Mouse (Mus musculus) c-Kit-positive CD71-positive TER-119-positive erythroid progenitor cells, embryonic 14.5 days (primary cell): ENCODE data around the gene Tet3.

Experiments used
- DNase-seq: peaks from one replicate; pipeline ENCODE4 v3.0.0-alpha.2; 2013; ENCODE audit warnings: low spot score

Gene Tet3

DNA sequence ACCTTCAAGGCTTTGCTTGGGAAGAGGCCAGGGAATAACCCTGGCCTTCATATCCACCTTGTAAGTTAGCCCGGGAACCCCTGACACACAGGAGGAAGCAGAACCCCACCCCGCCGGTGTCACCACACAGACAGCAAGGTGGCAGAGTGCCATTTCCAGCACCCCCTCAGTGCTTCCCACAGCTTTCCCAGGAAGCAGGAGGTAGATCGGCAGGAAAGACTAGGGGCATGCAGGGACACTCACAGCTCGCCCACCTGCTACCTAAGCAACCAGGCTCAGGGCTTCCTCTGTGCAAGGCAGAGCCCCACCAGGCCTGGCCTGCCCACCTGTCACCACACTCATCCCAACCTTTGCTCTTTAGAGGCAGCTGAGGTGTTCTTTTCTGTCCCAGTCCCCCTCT, 19.1 kb downstream of the Tet3 start:
- DNase-seq: no peak

DNA sequence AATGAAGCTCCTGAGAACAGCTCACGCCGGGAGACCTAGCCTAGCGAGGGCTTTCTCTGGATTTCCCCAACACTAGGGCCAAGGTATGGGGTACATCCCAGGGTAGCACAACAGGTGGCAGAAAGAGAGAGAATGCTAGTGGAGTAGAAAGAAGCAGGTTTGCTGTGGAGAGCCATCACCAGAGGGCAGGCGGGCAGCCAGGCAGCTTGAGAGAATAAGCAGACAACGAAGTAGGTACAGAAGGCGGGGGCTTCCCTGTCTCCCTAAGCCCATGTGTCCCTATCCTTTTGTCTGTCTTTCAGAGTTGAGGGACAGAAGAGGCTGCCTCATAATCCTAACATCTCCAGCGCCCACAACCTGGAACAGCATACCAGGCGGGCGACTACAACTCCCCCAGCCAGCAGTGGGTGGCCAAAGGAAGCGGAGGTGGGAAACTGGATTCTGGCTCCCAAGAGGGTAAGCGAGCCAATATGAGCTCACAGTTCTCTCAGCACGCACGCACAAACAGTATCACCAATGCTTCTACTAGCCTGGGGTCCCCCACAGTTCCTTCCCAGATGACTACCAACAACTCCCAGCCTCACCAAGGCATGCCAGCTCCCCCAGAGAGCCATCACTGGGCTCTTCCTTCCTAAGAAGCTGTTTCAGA, 19.6 kb downstream of the Tet3 start:
- DNase-seq: no peak

DNA sequence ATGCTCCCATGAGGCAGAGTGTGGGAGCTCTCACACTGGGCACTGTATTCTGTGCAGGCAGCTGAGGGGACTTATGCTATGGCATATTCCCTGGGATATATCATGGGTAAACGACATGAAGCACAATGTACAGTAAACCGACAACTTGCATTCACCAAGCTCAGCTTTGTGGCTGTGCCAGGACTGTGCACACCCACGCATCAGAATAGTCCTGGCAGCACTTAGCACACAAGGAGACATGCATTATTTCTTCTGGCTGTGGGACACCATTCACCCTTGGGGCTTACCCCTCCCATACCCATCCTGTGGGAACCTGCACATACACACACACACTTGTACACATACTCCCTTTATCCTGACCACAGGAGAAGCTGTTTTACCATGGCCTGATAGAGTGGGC, 20.3 kb downstream of the Tet3 start:
- no peak for DNase-seq

DNA sequence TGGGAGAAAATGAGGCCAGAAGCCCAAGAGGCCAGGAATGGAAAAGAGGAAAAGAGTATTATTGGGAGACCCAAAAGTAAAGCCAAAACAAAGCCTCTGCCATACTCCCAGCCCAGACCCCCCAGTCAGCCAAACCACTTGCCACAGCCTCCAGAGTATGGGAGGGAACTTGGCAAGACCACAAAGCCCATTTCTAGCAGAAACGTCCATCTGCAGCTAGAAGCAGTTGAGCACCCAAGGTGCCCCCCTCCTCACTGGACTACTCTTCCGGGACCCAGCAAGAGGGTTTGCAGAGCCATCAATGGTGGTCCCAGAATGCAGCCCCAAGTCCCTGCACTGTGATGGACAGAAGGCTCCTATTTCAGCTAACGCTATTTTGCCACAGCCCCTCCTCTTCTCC, 21.1 kb downstream of the Tet3 start:
- no peak for DNase-seq

DNA sequence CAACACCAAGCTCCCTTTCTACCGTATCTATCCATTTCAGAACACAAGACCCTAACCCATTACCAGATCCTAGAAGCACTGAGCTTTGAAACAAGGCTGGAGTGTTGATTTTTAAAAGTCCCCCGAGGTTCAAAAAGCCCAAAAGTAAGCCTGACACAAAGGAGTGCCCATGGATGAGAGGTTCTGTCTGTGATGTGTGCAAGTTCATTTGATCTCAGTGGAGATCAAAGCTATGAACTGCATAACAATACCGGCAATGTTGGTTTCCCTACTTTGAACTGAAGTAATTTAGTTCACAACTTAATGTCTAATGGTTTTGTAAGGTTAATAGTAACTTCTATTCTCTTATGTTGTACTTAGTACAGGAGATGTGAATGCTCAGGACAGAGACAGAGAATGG, 21.7 kb downstream of the Tet3 start:
- DNase-seq: no peak

DNA sequence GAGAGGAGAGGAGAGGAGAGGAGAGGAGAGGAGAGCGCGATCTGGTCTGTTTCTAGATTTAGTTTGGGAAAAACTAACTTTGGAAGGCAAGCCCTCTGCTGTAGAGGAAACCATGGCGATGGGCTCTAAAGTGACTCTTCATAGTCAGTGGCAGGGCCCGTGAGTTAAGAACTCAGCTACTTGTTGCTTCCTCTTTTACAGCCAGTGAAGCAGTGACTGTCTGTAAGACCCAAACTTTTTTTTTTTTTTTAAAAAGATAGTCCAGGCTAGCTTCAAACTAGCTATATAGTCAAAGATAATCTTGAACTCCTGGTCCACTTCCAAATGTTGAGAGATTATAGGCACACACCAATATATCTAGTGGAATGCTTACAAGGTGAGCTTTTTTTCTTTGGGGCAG, 22.3 kb downstream of the Tet3 start:
- no peak for DNase-seq

DNA sequence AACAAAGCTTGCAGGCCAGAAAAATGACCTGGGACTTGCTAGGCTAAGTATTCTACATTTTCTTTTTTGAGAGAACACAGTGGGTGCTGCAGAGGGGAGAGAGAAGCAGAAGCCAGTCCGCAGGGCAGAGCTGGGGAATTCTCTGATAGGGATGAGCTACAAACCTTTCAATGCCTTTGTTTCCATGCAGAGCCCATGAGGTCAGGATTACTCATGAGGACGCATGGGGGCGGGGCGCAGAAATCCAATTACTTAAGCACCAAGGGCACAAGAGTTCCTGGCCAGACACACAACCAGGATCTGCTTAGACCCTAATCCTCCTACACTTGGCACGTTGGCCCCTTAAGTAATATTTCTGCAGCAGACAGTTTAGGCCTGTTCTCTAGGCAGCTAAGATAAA, 23.7 kb downstream of the Tet3 start:
- DNase-seq: no peak

DNA sequence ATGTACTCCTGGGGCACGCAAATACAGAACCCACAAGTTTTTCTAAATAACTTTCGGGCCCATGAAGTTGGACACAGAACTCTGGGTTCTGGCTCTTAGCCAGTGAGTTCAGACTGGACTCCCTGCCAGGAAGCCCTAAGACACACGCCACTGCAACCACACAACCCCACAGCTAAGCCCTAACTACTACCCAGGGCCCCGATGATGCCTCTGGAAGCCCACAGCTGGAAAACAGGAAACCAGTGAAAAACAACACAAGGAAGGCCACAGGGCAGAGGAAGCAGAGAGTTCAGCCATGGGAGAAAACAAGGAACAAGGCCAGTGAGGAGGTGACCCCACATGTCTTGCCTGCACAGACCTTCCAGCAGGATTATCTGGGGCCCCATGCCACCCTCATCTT, 25.3 kb downstream of the Tet3 start:
- DNase-seq: no peak

DNA sequence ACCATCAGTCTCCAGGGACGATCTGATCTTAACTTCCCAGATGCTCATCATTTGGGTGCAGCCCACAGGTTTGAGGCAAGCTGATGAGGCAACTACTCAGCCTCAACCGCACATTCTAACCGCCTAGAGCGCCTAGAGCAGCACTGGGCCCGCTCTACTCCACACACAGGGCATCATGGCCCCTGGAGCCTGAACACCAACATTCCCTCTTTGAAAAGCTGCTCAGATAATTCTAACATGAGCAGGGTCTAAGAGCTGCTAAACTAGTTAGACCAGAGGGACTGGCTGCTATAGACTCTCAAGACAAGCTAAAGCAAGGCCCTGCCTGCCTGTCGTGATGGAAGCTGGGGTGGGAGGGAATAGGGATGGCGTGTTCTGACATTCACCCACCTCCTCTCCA, 25.9 kb downstream of the Tet3 start:
- no peak for DNase-seq

DNA sequence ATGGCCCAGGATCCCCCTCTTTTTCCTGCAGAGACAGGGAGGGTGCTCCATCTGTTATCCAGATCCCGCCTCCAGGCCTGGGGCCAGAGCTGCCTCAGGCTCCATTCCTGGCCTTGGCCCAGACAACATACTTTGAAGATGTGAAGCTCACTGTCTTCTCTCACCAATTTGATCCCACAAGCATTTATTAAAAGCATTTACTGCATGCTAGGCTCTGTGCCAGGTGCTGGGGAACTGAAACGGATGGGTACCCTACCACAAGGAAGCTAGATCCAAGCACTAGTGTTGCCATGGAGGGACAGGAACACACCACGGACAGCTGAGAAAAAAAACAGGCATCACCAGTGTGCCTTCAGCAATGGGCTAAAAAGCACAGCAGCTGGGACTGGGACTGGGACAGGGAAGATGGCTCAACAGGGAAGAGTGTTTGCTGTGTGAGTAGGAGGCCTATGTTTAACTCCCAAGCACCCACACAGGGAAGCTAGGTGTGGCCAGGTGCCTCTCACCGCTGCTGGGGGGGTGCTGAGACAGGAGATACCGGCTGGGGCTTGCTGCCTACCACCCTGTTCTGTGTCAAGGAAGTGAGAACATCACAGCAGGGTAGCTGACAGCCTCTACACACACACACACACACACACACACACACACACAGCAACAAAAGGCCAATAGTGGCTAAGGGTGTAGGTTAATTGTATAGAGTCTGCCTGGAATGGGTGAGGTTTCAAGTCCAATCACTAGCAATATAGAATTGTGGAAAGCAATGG, 30.7 kb downstream of the Tet3 start:
- no peak for DNase-seq

DNA sequence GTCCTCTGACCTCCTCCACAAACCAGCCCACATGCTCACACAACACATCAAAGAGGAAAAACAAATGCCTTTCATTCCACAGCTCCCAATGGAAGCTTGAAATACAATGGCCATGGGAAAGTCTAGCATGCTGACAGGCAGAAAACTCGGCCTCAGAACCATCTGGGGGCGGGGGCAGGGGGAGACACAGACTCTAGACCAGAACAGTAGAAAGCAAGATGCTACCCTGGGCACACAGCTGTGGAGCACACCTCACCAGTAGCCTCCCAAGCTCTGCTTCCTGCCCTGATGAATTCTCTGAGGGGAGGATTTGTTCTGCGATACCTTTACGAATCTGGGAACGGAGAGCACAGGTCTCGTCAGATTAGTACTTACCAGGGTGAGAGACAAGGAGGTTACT, 31.4 kb downstream of the Tet3 start:
- no peak for DNase-seq

DNA sequence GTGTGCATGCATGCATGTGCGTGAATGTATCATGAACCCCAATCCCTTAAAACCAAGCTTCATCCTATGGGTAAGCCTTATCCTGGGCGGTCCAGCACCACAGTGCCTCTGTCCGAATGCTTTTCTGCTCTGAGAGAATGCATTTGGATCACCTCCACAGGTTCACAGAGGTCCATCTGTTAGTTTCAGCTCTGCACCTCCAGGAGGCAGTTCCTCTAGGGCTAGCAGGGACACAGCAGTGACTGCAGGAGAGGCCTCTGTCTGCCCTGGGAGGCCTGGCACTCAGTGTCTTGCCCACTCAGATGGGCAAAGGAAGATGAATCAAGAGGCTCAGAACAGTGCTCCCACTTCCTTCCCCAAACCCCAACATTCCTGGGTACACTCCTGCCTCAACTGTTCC, 32.3 kb downstream of the Tet3 start:
- DNase-seq: no peak

DNA sequence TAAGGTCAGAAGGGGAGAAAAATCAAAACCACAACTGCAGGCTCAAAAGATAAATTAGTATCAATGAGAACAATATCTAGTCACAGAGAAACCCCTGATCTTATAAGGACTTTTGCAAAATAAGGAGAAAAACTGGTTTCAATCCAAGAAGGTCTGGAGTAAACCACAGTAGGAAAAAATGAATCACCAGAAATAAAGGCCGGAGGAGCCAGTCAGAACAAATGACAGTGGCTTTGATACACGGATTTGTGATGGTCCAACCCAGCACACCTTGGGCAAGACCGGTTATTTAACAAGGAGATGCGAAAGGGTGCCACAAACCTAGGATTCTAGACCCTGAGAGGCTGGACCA, 34.9 kb downstream of the Tet3 start:
- DNase-seq: no peak

DNA sequence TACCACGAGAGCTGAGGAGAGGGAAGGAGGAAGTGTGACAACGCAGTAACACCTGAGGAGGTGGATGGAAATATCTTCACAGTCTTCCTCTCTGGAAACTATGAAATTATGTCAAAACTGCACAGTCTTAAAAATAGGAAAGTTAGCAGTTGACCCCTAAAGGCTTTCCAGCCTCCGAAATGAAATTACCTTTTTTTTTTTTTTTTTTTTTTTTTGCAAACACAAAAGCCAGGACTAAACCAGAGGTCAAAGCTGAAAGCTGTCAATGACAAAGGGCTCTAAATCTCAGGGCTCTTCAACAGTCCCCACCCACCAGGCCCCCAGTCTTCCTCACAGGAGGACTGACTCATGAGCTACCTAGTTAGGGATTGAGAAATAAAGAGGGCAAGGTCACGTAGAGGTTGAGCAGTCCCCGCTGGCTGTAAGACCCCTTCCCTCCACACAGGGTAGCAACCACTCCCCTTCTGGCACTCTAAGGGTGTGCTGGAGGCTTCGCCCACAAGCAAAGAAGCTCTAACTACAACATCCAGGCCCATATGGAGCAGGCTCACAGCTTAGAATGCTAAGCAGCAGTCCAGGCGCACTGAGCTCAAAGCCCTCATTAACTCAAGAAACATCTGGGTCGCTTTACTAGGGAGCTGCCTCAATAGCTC, 35.4 kb downstream of the Tet3 start:
- DNase-seq: no peak

DNA sequence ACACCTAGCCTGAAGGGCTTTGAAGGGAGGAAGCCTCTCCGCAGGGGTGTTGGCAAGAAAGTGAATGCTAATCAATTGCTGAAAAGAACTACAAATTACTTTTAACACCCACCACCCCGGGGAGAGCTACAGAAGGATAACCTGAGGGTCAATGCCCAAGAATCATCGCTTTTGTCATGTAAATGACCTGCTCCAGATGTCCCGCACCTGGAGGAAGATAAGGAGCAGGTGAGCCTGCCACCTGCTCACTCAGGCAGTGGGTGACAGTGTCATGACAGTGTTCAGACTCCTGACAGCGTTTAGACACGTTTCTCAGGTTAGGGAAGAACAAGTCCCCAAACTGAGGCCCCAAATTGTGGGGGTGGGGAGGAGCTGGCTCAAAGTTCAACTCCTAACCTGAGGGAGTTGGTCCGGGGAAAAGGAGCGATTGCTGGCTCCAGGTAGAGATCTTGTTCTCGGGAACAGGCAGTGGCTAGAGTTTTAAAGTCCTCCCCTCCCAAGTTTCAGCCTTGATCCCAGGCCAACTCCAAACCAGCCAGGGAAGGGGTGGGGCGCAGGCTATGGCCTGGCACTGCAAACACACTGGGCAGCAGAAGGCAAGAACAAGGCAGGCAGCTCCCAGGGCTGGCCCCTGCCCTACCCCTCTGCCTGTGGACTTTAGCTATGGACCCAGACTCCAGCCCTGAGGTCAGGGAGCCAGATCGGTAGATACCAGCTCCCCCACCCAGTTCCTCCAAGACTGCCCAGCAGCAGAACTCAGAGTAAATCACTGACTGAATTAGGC, 36.8 kb downstream of the Tet3 start:
- DNase-seq: no peak

DNA sequence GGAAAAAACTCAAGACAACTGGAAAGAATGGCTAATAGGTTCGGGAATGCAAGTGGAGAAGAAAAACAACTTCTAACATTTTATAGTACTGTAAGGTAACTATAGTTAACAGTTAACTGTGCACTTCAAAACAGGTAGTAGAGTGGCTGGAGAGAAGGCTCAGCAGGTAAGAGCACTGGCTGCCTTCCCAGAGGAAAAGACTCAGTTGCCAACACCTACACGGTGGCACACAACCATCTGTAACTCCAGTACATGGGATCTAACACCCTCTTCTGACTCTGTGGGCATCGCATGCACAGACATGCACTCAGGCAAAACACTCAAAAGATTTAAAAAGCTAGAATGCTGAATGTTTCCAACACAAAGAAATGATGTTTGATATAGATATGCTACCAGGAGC, 39.4 kb downstream of the Tet3 start:
- no peak for DNase-seq

DNA sequence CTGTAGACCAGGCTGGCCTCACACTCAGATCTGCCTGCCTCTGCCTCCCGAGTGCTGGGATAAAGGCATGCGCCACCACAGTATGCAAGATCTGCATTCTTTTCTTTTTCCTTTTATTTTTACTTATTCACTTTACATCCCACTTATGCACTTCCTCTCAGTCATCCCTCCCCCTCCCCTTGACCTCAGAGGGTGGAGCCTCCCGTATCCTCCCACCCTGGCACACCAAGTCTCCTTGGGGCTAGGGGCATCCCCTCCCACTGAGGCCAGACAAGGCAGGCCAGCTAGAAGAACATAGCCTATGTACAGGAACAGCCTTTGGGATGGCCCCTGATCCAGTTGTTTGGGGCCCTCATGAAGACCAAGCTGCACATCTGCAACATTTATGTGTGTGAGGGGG, 41.4 kb downstream of the Tet3 start:
- no peak for DNase-seq

DNA sequence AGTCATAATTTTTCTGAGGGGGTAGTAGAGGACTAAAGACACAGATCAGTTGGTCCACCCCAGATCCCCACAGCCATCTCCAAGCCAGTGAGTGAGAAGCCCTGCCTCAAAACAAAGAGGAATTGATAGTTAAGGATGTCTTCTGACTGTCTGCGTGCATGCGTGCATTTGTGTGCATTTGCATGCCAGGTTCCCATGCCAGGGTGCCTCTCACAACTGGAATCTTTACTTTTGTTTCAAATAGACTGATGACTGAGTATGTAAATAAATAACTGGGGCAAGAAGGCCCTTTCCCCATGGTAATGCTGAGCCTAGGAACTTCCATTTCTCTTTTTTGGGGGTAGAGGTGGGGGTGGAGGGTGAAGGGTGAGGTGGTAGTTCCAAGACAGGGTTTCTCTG, 41.8 kb downstream of the Tet3 start:
- no peak for DNase-seq

DNA sequence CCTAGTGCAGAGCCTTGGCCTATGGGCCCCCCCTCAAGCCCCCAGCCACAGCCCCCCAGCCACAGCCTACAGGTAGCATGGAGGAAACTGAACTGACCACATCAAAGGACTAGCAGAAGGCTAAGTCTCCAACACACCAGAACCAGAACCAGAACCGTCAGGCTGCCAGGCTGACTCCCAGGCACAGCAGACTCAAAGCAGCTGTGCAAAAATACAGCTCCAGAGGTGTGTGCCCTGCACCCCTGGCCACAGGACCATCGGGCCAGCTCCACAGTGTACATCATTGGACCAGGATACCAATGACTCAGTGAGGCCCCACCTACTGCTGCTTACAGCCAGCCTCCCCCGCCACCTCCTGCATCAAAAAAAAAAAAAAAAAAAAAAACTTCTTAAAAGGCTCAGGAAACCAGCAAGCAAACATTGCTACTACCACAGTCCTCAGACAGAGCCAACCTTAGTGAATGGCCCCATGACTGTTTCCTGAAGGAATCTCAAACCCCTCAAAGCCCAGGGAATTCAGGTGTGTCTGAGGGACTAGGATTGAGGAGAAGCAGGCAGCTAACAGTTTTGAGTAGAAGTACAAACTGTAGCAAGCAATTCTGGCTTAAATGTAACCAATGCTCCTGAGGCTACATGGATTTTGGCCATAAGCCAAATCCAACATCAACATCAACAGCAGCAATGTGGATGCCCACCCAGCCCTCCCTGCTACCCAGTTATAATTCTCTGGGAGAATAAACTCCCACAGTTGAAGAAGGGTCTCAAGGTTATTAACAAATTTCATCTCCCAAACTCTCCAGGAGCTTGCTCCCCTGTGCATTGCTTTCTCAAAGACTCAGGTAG, 42.4 kb downstream of the Tet3 start:
- DNase-seq: no peak

DNA sequence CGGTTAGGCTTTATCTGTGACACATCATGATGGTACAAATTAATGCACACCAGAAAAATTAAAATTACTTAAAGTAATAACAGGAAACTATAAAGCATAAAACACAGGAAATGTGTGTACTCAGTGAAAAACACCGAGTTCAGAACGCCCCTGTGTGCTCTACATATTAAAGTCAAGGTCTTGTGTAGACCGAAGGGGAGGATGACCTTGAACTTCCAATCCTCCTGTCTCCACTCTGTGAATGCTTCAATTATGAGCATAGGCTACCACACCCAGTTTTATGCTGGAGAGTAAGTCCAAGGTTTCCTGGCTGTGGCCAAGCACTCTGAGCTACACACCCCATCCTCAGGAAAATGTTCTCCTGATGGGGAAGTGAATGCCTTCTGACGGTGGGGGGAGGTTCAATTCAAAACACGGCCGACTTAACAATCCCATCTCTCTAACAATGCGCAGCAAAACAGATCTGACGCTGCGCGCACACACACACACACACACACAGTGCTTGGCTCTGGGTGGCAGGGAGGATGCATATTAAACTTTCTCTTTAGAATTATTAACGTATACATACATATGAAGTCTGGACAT, 43.4 kb downstream of the Tet3 start:
- DNase-seq: no peak

DNA sequence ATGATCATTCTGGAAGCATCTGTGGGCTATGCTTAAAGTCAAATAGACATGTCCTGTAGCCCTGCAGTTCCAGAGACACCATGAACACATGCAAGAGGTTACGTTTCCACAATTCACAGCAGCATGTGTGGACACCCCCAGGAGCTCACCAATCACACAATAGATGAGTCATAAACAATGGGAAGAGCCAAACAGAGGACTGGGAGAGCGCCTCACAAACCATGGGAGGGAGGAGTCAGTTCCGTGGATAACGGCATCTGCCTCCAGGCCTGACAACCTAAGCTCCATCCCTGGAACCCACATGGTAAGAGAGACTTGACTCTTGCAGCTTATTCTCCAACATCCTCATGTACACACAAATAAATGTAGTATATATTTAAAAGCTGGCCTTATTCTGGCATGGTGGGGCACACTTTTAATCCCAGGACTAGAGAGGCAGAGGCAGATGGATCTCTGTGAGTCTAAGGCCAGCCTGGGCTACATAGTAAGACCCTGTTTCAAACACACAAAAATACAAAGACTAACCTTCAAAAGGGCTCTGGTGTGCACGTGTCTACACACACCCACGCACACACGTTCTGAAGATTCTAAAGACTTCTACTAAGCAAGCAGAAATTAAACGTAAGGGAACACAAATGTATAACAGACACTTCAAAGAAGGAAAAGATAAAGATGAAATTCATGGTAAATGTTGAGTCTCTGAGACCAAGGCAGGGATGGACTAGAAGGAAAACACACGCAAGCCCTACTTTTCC, 44.1 kb downstream of the Tet3 start:
- no peak for DNase-seq
